Mouse (Mus musculus): ENCODE measurements around the gene Dnlz.
"Not testable (repeated sequence)": the region's sequence is repeated elsewhere in the genome, so short reads cannot be mapped to it uniquely, and the experiment has no call there.

Gene Dnlz

GRCm38 (mm10) chr2:26351358-26352290 is at the start of gene Dnlz:
Dnlz (minus strand) TSS chr2:26352110.
- in situ Hi-C loops (cut with MboI, MseI): no loop called here

- in situ Hi-C loops (cut with MboI, MseI): no loop called here
Observed at GRCm38 (mm10) chr2:26401023-26401422, 49.1 kb upstream of the Dnlz start.

GRCm38 (mm10) chr2:26400296-26400695 is 48.4 kb upstream of the Dnlz start:
- in situ Hi-C loops (cut with MboI, MseI): no loop called here

GRCm38 (mm10) chr2:26399647-26400046 is 47.7 kb upstream of the Dnlz start:
- in situ Hi-C loops (cut with MboI, MseI): no loop called here

- in situ Hi-C loops (cut with MboI, MseI): no loop called here
Observed at GRCm38 (mm10) chr2:26398978-26399377, 47.1 kb upstream of the Dnlz start.

GRCm38 (mm10) chr2:26391617-26392016 is 39.7 kb upstream of the Dnlz start:
- in situ Hi-C loops (cut with MboI, MseI): no loop called here

- in situ Hi-C loops (cut with MboI, MseI): no loop called here
Observed at GRCm38 (mm10) chr2:26390954-26391353, 39.0 kb upstream of the Dnlz start.

GRCm38 (mm10) chr2:26389154-26389690 is 37.3 kb upstream of the Dnlz start, which contains the start of the genes Entr1 and Pmpca:
Entr1 (minus strand) TSS chr2:26389316.
Pmpca (plus strand) TSS chr2:26389339.
- in situ Hi-C loops (cut with MboI, MseI): loop anchor here (5.0 kb wide), 1 partner anchor 513 kb away; the partner anchor contains the start of gene Surf6

- in situ Hi-C loops (cut with MboI, MseI): loop anchor here (5.0 kb wide), 1 partner anchor 514 kb away; the partner anchor contains the start of gene Surf6
Observed at GRCm38 (mm10) chr2:26388682-26389153, 36.8 kb upstream of the Dnlz start.

- in situ Hi-C loops (cut with MboI, MseI): loop anchor here (5.0 kb wide), 1 partner anchor 515 kb away; the partner anchor contains the start of gene Surf6
Observed at GRCm38 (mm10) chr2:26387713-26388112, 35.8 kb upstream of the Dnlz start.

GRCm38 (mm10) chr2:26380871-26381270 is 29.0 kb upstream of the Dnlz start:
- in situ Hi-C loops (cut with MboI, MseI): not testable (repeated sequence)

GRCm38 (mm10) chr2:26380131-26380771 is 28.3 kb upstream of the Dnlz start, which contains the start of gene Snapc4:
Snapc4 (minus strand) TSS chr2:26380653.
- in situ Hi-C loops (cut with MboI, MseI): no loop called here

GRCm38 (mm10) chr2:26372396-26372795 is 20.5 kb upstream of the Dnlz start:
- in situ Hi-C loops (cut with MboI, MseI): no loop called here

GRCm38 (mm10) chr2:26368572-26368971 is 16.7 kb upstream of the Dnlz start:
- in situ Hi-C loops (cut with MboI, MseI): no loop called here

- in situ Hi-C loops (cut with MboI, MseI): no loop called here
Observed at GRCm38 (mm10) chr2:26367911-26368310, 16.0 kb upstream of the Dnlz start.

GRCm38 (mm10) chr2:26364738-26365465 is 13.0 kb upstream of the Dnlz start:
- in situ Hi-C loops (cut with MboI, MseI): no loop called here

GRCm38 (mm10) chr2:26363481-26363880 is 11.6 kb upstream of the Dnlz start:
- in situ Hi-C loops (cut with MboI, MseI): no loop called here

- in situ Hi-C loops (cut with MboI, MseI): no loop called here
Observed at GRCm38 (mm10) chr2:26362991-26363390, 11.1 kb upstream of the Dnlz start.

- in situ Hi-C loops (cut with MboI, MseI): no loop called here
Observed at GRCm38 (mm10) chr2:26360772-26361171, 8.9 kb upstream of the Dnlz start, which contains the start of gene Card9. Card9 (minus strand) TSS chr2:26360918.

GRCm38 (mm10) chr2:26359983-26360382 is 8.1 kb upstream of the Dnlz start:
- in situ Hi-C loops (cut with MboI, MseI): no loop called here

- in situ Hi-C loops (cut with MboI, MseI): no loop called here
Observed at GRCm38 (mm10) chr2:26358667-26359320, 6.9 kb upstream of the Dnlz start.

All from regulatory T cell (primary cell).